Mouse (Mus musculus) liver, embryonic 12.5 days (tissue): ENCODE measurements around the gene Slc18a2. TPM values are rescaled to one million over a fixed set of nuclear protein-coding genes. Genes with fewer than 3 reads are reported as not detected.

Experiments used
- ATAC-seq: fragments of 200-750 bp; cut with Nextera tagmentation; 2 replicates; pipeline ENCODE4 v1.8.0; 2017; ENCODE audit warnings: moderate number of reproducible peaks, mild to moderate bottlenecking, moderate library complexity
- H3K27ac ChIP-seq: fragments of 300-500 bp; sonication (generic); 2 replicates; pipeline ENCODE4 v1.5.1; 2016; ENCODE audit warnings: mild to moderate bottlenecking
- H3K27me3 ChIP-seq: fragments of 300-500 bp; sonication (generic); replicated peaks from 2 replicates; pipeline ENCODE4 v1.6.1; 2016; ENCODE audit warnings: mild to moderate bottlenecking, moderate library complexity
- H3K36me3 ChIP-seq: fragments of 300-500 bp; sonication (generic); 2 replicates; pipeline ENCODE4 v1.6.1; 2016; ENCODE audit warnings: mild to moderate bottlenecking, moderate library complexity
- H3K4me1 ChIP-seq: fragments of 300-500 bp; sonication (generic); 2 replicates; pipeline ENCODE4 v1.6.1; 2016
- H3K4me2 ChIP-seq: fragments of 300-500 bp; sonication (generic); 2 replicates; pipeline ENCODE4 v1.6.1; 2016; ENCODE audit warnings: mild to moderate bottlenecking, moderate library complexity
- H3K4me3 ChIP-seq: fragments of 300-500 bp; sonication (generic); 2 replicates; pipeline ENCODE4 v1.5.1; 2016; ENCODE audit warnings: mild to moderate bottlenecking, moderate library complexity
- H3K9ac ChIP-seq: fragments of 300-500 bp; sonication (generic); 2 replicates; pipeline ENCODE4 v1.6.1; 2016; ENCODE audit warnings: mild to moderate bottlenecking, moderate library complexity
- H3K9me3 ChIP-seq: fragments of 300-500 bp; sonication (generic); replicated peaks from 2 replicates; pipeline ENCODE4 v1.6.1; 2016; ENCODE audit warnings: mild to moderate bottlenecking, moderate library complexity
- WGBS: fragments of 180-500 bp; shearing (Covaris S2); methylation state at CpG from one replicate; pipeline ENCODE4 v1.1.7; 2016; ENCODE audit not compliant: insufficient replicate concordance; 5-methylcytosine and 5-hydroxymethylcytosine counted together
- polyA plus RNA-seq: library from polyadenylated mRNA; unstranded; fragments of >200 nt; fragmentation: Nextera tagmentation; extraction: Ambion mirVana; gene quantifications from 2 replicates; pipeline ENCODE4 v1.2.1, GENCODE M21; 2016

Slc18a2 gene
- polyA plus RNA-seq, 1 experiment from 2014 or later: 6.0 TPM

DNA sequence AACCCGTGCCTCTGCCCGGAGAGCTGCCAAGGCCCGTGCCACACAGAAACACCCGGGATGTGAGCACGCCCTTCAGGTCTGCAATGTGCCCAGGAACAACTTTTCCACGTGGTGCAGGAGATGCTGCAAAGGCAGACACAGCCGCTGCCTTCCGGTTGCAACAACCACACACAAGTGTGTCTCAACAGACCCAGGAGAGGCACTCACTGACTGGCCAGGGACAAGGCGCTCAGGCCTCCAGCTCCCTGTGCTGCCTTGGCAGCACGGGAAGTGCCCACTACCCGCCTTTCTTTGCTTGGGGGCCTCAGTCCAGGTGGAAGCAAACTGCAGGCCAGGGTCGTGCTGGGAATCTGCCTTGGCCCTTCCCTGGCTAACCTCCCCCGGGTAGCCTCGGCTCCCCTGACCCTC lies 83.6 kb downstream of the Slc18a2 start:
- Histone ChIP-seq H3K4me2 (peak overlapping the region; percentile 99), H3K4me1 (peaks cover 58% of the 10 kb centered on the region), H3K27ac (peak overlapping the region; percentile 91), H3K9me3 (no peaks in the 10 kb centered on the region), H3K4me3 (peak overlapping the region; percentile 90), H3K27me3 (no peaks in the 10 kb centered on the region), H3K36me3 (0 out of 2 replicates have a peak, but pooled peaks cover 4% of the 10 kb centered on the region), H3K9ac (peak overlapping the region; percentile 97)
- WGBS: under 1% methylated on average over 14 of the region's 14 CpGs
- peak; percentile 8; the same call in 1 of the 2 replicates for ATAC-seq

DNA sequence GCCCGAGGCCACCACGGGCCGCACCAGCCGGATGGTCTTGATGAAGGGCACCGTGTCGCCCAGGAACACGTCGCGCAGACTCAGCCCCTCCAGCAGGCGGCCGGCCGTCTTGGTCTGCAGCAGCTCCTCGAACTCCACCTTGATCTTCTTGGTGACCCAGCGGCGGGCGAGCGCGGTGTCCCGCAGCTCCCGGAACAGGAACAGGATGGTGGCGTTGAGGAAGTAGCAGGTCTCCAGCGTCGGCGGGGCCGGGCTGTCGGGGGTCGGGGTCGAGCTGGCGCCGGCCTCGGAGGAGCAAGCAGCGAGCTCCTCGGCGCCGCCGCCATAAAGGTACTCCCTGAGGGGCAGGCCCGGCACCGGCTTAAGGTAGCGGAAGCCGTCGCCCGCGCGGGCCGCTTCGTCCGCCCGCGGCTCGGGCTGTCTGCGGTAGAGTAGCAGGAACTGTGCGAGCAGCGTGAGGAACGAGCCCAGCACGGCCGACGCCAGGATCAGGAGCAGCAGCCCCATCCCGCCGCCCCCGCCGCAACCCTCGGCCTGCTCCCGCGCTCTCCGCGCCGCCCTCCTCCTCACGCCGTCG lies 84.5 kb downstream of the Slc18a2 start:
- Histone ChIP-seq H3K9ac (peak overlapping the region; percentile 97), H3K4me3 (peak overlapping the region; percentile 90), H3K27me3 (no peaks in the 10 kb centered on the region), H3K4me1 (peaks cover 56% of the 10 kb centered on the region), H3K4me2 (peak overlapping the region; percentile 99), H3K27ac (peak overlapping the region; percentile 91), H3K36me3 (0 out of 2 replicates have a peak, but pooled peaks cover 4% of the 10 kb centered on the region), H3K9me3 (no peaks in the 10 kb centered on the region)
- WGBS: 0% methylated on average over 69 of the region's 70 CpGs
- peak; percentile 58 for ATAC-seq

Other genes starting within 250 kb of the Slc18a2 start
- gene Shtn1, start 184.8 kb upstream of the Slc18a2 start, polyA plus RNA-seq: 0.47 and 0.57 TPM in 2 replicates
- gene Vax1, start 90.8 kb upstream of the Slc18a2 start, polyA plus RNA-seq: not detected in 2 replicates
- gene Kcnk18, start 41.7 kb upstream of the Slc18a2 start, polyA plus RNA-seq: not detected in 2 replicates
- 8.7 and 15.2 TPM in 2 replicates for gene Rps12-ps3, start 61.4 kb downstream of the Slc18a2 start, polyA plus RNA-seq
- gene Pdzd8, start 84.9 kb downstream of the Slc18a2 start, polyA plus RNA-seq: 9.1 and 9.7 TPM in 2 replicates
- gene Emx2, start 197.5 kb downstream of the Slc18a2 start, polyA plus RNA-seq: 0.05 and 0.11 TPM in 2 replicates